Mouse (Mus musculus) spleen, postnatal 10 days (tissue): ENCODE measurements around the gene Tesc.

Experiments used
- DNase-seq, 2 experiments: peaks; one replicate each; pipeline ENCODE4 v3.0.0; 2021 to 2022; ENCODE audit warnings: low spot score in 2 of 2

Tesc gene

GRCm38 (mm10) chr5:118043761-118044160 is 16.2 kb downstream of the Tesc start:
- no peak for DNase-seq

- no peak for DNase-seq
Observed at GRCm38 (mm10) chr5:118044907-118045306, 17.4 kb downstream of the Tesc start.

GRCm38 (mm10) chr5:118045385-118045784 is 17.8 kb downstream of the Tesc start:
- no peak for DNase-seq

- no peak for DNase-seq
Observed at GRCm38 (mm10) chr5:118047091-118047757, 19.7 kb downstream of the Tesc start.

GRCm38 (mm10) chr5:118048412-118048811 is 20.9 kb downstream of the Tesc start:
- no peak for DNase-seq

GRCm38 (mm10) chr5:118048928-118049327 is 21.4 kb downstream of the Tesc start:
- no peak for DNase-seq

GRCm38 (mm10) chr5:118050743-118051142 is 23.2 kb downstream of the Tesc start:
- DNase-seq: no peak

- no peak for DNase-seq
Observed at GRCm38 (mm10) chr5:118051981-118052662, 24.6 kb downstream of the Tesc start.

GRCm38 (mm10) chr5:118053205-118053604 is 25.7 kb downstream of the Tesc start:
- DNase-seq: no peak

- no peak for DNase-seq
Observed at GRCm38 (mm10) chr5:118057508-118058111, 30.1 kb downstream of the Tesc start.

GRCm38 (mm10) chr5:118058858-118059257 is 31.3 kb downstream of the Tesc start:
- DNase-seq: no peak

GRCm38 (mm10) chr5:118059646-118060045 is 32.1 kb downstream of the Tesc start:
- DNase-seq: no peak

- no peak for DNase-seq
Observed at GRCm38 (mm10) chr5:118061391-118061790, 33.8 kb downstream of the Tesc start.

GRCm38 (mm10) chr5:118063181-118063621 is 35.7 kb downstream of the Tesc start:
- DNase-seq: no peak

GRCm38 (mm10) chr5:118064284-118064901 is 36.9 kb downstream of the Tesc start:
- DNase-seq: no peak

- no peak for DNase-seq
Observed at GRCm38 (mm10) chr5:118065516-118066255, 38.1 kb downstream of the Tesc start.

- DNase-seq: peak; percentile 59 to 84
Observed at GRCm38 (mm10) chr5:118066828-118067227, 39.3 kb downstream of the Tesc start.

- no peak for DNase-seq
Observed at GRCm38 (mm10) chr5:118067572-118067971, 40.0 kb downstream of the Tesc start.

- DNase-seq: no peak
Observed at GRCm38 (mm10) chr5:118067984-118068494, 40.5 kb downstream of the Tesc start.

GRCm38 (mm10) chr5:118069315-118069714 is 41.8 kb downstream of the Tesc start:
- peak; percentile 50 to 72 for DNase-seq

- DNase-seq: no peak
Observed at GRCm38 (mm10) chr5:118071766-118072165, 44.2 kb downstream of the Tesc start.
